Mouse (Mus musculus): ENCODE results near the gene Kri1. TPM values are rescaled to one million over a fixed set of nuclear protein-coding genes. Genes with fewer than 3 reads are reported as not detected.
A peak's percentile ranks its signal among the peaks of the same experiment; 100 is the strongest.

Kri1 gene
- total and polyA plus RNA-seq, 3 experiments, result 76.1 to 233 (median 199) TPM

- Histone ChIP-seq H3K9me3 (replicated peaks; ENCODE audit: insufficient read depth, low read length) (no peaks in the 10 kb centered on the region), H3K9ac (ENCODE audit: control insufficient read depth, low read depth, low read length, poor library complexity, severe bottlenecking) (0 out of 2 replicates have a peak overlapping the region, but pooled peaks have one; percentile 3), H3K4me3 (ENCODE audit: control insufficient read depth in 1 of 2, insufficient read depth in 1 of 2, low read depth in 2 of 2, low read length in 2 of 2) (no peak overlapping the region), H3K27me3 (ENCODE audit: control insufficient read depth in 1 of 2, insufficient read depth in 2 of 2, low read length in 2 of 2) (no peaks in the 10 kb centered on the region), H3K27ac (ENCODE audit: control insufficient read depth, low read depth, low read length) (no peak overlapping the region), H3K36me3 (ENCODE audit: control insufficient read depth in 1 of 2, insufficient read depth in 2 of 2, low read length in 2 of 2) (peaks cover 0 to 13% of the 10 kb centered on the region in 2 experiments; a peak in 2 of 4 replicates), H3K79me2 (ENCODE audit: control insufficient read depth, insufficient read depth, low read length, poor library complexity) (peaks cover 8% of the 10 kb centered on the region; the same call in 1 of the 2 replicates), H3K4me1 (ENCODE audit: control insufficient read depth in 1 of 2, insufficient read depth in 2 of 2, low read length in 2 of 2) (peaks cover 15% of the 10 kb centered on the region in 2 experiments)
- TF ChIP-seq ZNF384 (IDR thresholded peaks at IDR 0.05; ENCODE audit: low read depth, low read length), result peak; percentile 58; the same call in 1 of the 2 replicates
- no peak for TF ChIP-seq MYB (IDR thresholded peaks at IDR 0.05; ENCODE audit: low read depth, low read length)
- no peak for TF ChIP-seq POLR2AphosphoS5 (IDR thresholded peaks at IDR 0.05; ENCODE audit: borderline replicate concordance, low read depth, low read length)
- no peak for TF ChIP-seq ETS1 (IDR thresholded peaks at IDR 0.05; ENCODE audit: low read depth, low read length)
- TF ChIP-seq E2F4 (IDR thresholded peaks at IDR 0.05; ENCODE audit: borderline replicate concordance, low read depth, low read length), result no peak
- no peak for TF ChIP-seq JUND (IDR thresholded peaks at IDR 0.05; ENCODE audit: low read depth, low read length)
- no peak for DNase-seq (ENCODE audit: low read depth, low spot score)
Measured at GRCm38 (mm10) chr9:21329041-21329440, 41.3 kb upstream of the Kri1 start.

- Histone ChIP-seq H3K27me3 (ENCODE audit: control insufficient read depth in 1 of 2, insufficient read depth in 2 of 2, low read length in 2 of 2) (no peaks in the 10 kb centered on the region), H3K4me3 (ENCODE audit: control insufficient read depth in 1 of 2, insufficient read depth in 1 of 2, low read depth in 2 of 2, low read length in 2 of 2) (peak overlapping the region; percentile 8 to 24; a peak in 3 of 4 replicates), H3K36me3 (ENCODE audit: control insufficient read depth in 1 of 2, insufficient read depth in 2 of 2, low read length in 2 of 2) (peaks cover 0 to 13% of the 10 kb centered on the region in 2 experiments; a peak in 2 of 4 replicates), H3K4me1 (ENCODE audit: control insufficient read depth in 1 of 2, insufficient read depth in 2 of 2, low read length in 2 of 2) (peaks cover 15% of the 10 kb centered on the region in 2 experiments), H3K27ac (ENCODE audit: control insufficient read depth, low read depth, low read length) (peak overlapping the region; percentile 51), H3K9me3 (replicated peaks; ENCODE audit: insufficient read depth, low read length) (no peaks in the 10 kb centered on the region), H3K79me2 (ENCODE audit: control insufficient read depth, insufficient read depth, low read length, poor library complexity) (peaks cover 15% of the 10 kb centered on the region; the same call in 1 of the 2 replicates), H3K9ac (ENCODE audit: control insufficient read depth, low read depth, low read length, poor library complexity, severe bottlenecking) (peak overlapping the region; percentile 45)
- peak; percentile 95 for DNase-seq (ENCODE audit: low read depth, low spot score)
- no peak for TF ChIP-seq KAT2A (conservative IDR thresholded peaks at IDR 0.05; ENCODE audit: low read depth, low read length)
- 0 out of 2 replicates have a peak, but pooled peaks have one; percentile 7 for TF ChIP-seq BHLHE40 (IDR thresholded peaks at IDR 0.05; ENCODE audit: borderline replicate concordance, low read depth, low read length)
- peak; percentile 36 for TF ChIP-seq TAL1 (IDR thresholded peaks at IDR 0.05; ENCODE audit: low read length)
- 0 out of 2 replicates have a peak, but pooled peaks have one; percentile 36 for TF ChIP-seq MAZ (IDR thresholded peaks at IDR 0.05; ENCODE audit: low read depth, low read length)
- TF ChIP-seq MYC (IDR thresholded peaks at IDR 0.05; ENCODE audit: low read depth, low read length), result peak; percentile 99
- TF ChIP-seq MAX (IDR thresholded peaks at IDR 0.05; ENCODE audit: low read length), result peak; percentile 98
- peak; percentile 86 for TF ChIP-seq TBP (IDR thresholded peaks at IDR 0.05; ENCODE audit: low read depth, low read length)
- TF ChIP-seq ZKSCAN1 (IDR thresholded peaks at IDR 0.05; ENCODE audit: low read depth, low read length), result peak; percentile 81; the same call in 1 of the 2 replicates
- TF ChIP-seq SIN3A (IDR thresholded peaks at IDR 0.05; ENCODE audit: low read length), result peak; percentile 96
- TF ChIP-seq ETS1 (IDR thresholded peaks at IDR 0.05; ENCODE audit: low read depth, low read length), result peak; percentile 83
- peak; percentile 93 for TF ChIP-seq RCOR1 (IDR thresholded peaks at IDR 0.05; ENCODE audit: low read depth, low read length)
- TF ChIP-seq NELFE (IDR thresholded peaks at IDR 0.05; ENCODE audit: low read depth, low read length), result no peak
- TF ChIP-seq ELF1 (IDR thresholded peaks at IDR 0.05; ENCODE audit: low read depth, low read length), result no peak
- TF ChIP-seq USF2 (IDR thresholded peaks at IDR 0.05; ENCODE audit: borderline replicate concordance in 1 of 2, insufficient read depth in 1 of 2, low read depth in 1 of 2, low read length in 2 of 2), result 0 out of 4 replicates have a peak, but pooled peaks of 1 of the 2 experiments have one; percentile 2
- peak; percentile 70 to 93 for TF ChIP-seq EP300 (IDR thresholded peaks at IDR 0.05; ENCODE audit: low read depth in 1 of 2, low read length in 2 of 2)
- TF ChIP-seq GATA1 (IDR thresholded peaks at IDR 0.05; ENCODE audit: low read depth, low read length), result no peak
- 0 out of 2 replicates have a peak, but pooled peaks have one; percentile 56 for TF ChIP-seq JUND (IDR thresholded peaks at IDR 0.05; ENCODE audit: low read depth, low read length)
- 0 out of 2 replicates have a peak, but pooled peaks have one; percentile 80 for TF ChIP-seq CHD1 (IDR thresholded peaks at IDR 0.05; ENCODE audit: low read depth, low read length)
- TF ChIP-seq GABPA (IDR thresholded peaks at IDR 0.05; ENCODE audit: low read depth, low read length), result no peak
- peak; percentile 55; the same call in 1 of the 2 replicates for TF ChIP-seq MAFK (IDR thresholded peaks at IDR 0.05; ENCODE audit: borderline replicate concordance, low read depth, low read length)
- peak; percentile 79; the same call in 1 of the 2 replicates for TF ChIP-seq UBTF (IDR thresholded peaks at IDR 0.05; ENCODE audit: borderline replicate concordance, insufficient read depth, low read depth, low read length)
- TF ChIP-seq MXI1 (IDR thresholded peaks at IDR 0.05; ENCODE audit: low read depth, low read length), result peak; percentile 99
- TF ChIP-seq SMC3 (IDR thresholded peaks at IDR 0.05; ENCODE audit: low read depth, low read length), result peak; percentile 15; the same call in 1 of the 2 replicates
- no peak for TF ChIP-seq MEF2A (IDR thresholded peaks at IDR 0.05; ENCODE audit: extremely low read depth, insufficient replicate concordance, low read depth, low read length, poor library complexity, severe bottlenecking)
- TF ChIP-seq TCF12 (IDR thresholded peaks at IDR 0.05; ENCODE audit: low read depth, low read length), result peak; percentile 85
- TF ChIP-seq USF1 (IDR thresholded peaks at IDR 0.05; ENCODE audit: low read depth, low read length), result peak; percentile 60
Measured at GRCm38 (mm10) chr9:21328041-21328440, 40.3 kb upstream of the Kri1 start.

All from MEL (cell line).